Mouse (Mus musculus): ENCODE results near the gene Sprr4. TPM values are rescaled to one million over a fixed set of nuclear protein-coding genes. Genes with fewer than 3 reads are reported as not detected.

Gene Sprr4
- polyA plus RNA-seq (2012; rRNA removed) = not detected in 2 replicates

DNA sequence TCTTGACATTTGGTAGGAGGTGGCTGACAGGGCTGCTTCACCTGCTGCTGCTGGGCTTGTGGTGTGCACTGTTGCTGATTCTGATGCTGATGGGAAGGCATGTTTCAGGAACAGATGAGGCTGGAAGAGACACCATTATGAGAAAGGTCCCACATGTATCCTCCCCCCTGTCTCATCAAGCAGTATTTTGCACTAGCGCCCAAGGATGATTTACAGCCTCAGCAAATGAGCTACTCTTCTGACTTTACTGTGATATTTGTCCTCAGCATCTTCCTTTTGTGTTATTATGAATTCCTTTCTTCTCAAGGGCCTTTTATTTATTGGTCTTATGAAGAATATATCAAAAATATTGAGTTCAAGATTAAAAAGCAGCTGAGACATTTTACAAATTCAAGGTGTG is at the start of gene Sprr4:
Sprr4 (minus strand) TSS at position 101 of the 400 bp plus-strand sequence.

DNA sequence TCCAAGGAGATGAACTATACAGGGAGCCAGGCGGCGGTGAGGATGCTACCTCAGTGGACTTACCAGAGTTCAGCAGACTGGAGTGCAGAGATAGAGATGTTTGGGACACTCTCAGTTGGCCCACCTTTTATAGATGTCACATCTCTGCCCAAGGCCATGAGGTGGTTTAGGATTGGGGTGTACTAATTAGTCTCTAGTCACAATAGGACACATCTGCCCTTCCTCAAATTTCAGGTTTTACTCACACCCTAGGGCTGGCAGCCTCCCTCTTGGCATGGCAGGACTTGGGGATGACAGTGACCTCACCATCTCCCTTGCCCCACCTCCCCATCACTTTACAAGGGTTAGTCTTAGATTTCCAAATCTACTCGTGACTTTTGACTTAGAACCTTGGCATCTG is 34.1 kb upstream of the Sprr4 start, which contains the start of gene 2310046K23Rik:
2310046K23Rik (minus strand) TSS at position 101 of the 400 bp plus-strand sequence.

DNA sequence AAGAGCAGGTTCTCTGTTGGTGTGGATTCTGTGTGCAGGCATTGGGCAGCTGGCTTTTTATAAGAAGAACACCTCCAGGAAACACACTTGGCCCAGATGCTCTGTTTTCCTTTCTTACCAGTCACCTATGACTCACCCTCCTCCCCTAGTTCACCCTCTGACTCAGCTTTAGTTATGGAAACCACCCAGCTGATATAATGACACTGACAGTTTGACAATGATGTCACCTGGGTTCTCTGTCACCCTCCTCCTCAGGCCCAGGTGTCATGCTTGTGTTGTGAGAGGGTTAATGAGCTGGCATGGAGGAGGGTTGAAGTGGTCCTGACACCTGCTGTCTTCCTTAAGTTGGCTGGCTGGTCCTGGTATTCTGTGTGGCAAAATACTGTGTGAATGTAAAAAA is 14.4 kb downstream of the Sprr4 start, which contains the start of gene Sprr1a:
Sprr1a (minus strand) TSS at position 33 of the 400 bp plus-strand sequence.

DNA sequence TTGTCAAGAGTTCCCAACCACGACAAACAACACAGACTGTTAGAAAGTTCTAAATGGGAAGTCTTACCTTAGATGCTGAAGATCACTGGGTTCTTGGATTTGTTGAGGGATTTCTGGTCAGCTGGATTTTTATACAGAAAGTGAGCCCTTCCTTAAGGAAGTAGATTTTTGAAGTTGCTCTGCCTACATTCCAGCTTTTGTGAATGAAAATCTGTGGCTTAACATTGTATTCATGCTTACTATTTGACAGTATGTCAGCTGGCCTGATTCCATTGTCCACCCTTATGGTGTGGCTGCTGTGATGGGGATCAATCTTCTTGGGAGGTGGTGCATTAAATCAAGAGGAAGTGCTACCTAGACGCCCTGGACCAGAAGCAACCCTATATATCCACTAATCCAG is 41.7 kb downstream of the Sprr4 start, which contains the start of gene Sprr3:
Sprr3 (minus strand) TSS at position 101 of the 400 bp plus-strand sequence.

Other genes with a start within 250 kb of the Sprr4 start
- gene Sprr2a3, start 215.1 kb downstream of the Sprr4 start, polyA plus RNA-seq (2012; rRNA removed) = 0.02 and 0.31 TPM in 2 replicates
- gene Sprr2b, start 183.9 kb downstream of the Sprr4 start, polyA plus RNA-seq (2012; rRNA removed) = not detected in 2 replicates
- gene Sprr2d, start 161.4 kb downstream of the Sprr4 start, polyA plus RNA-seq (2012; rRNA removed) = not detected in 2 replicates
- not detected in 2 replicates for gene Sprr2e, start 148.3 kb downstream of the Sprr4 start, polyA plus RNA-seq (2012; rRNA removed)
- not detected in 2 replicates for gene Sprr2f, start 135.3 kb downstream of the Sprr4 start, polyA plus RNA-seq (2012; rRNA removed)
- gene Sprr2h, start 114.8 kb downstream of the Sprr4 start, polyA plus RNA-seq (2012; rRNA removed) = not detected in 2 replicates
- gene Sprr2i, start 92.5 kb downstream of the Sprr4 start, polyA plus RNA-seq (2012; rRNA removed) = not detected in 2 replicates
- not detected in 2 replicates for gene Sprr2j-ps, start 82.4 kb downstream of the Sprr4 start, polyA plus RNA-seq (2012; rRNA removed)
- 4.8 and 5.0 TPM in 2 replicates for gene Gm9774, start 71.1 kb downstream of the Sprr4 start, polyA plus RNA-seq (2012; rRNA removed)
- not detected in 2 replicates for gene Sprr2k, start 67.9 kb downstream of the Sprr4 start, polyA plus RNA-seq (2012; rRNA removed)
- gene Sprr1b, start 61.7 kb downstream of the Sprr4 start, polyA plus RNA-seq (2012; rRNA removed) = not detected in 2 replicates
- gene Sprr3, start 41.8 kb downstream of the Sprr4 start, polyA plus RNA-seq (2012; rRNA removed) = not detected in 2 replicates
- gene Sprr1a, start 14.6 kb downstream of the Sprr4 start, polyA plus RNA-seq (2012; rRNA removed) = 0.40 TPM in 1 of 2 replicates, not detected in the other
- gene 2310046K23Rik, start 34.0 kb upstream of the Sprr4 start, polyA plus RNA-seq (2012; rRNA removed) = not detected in 2 replicates
- gene Ivl, start 73.2 kb upstream of the Sprr4 start, polyA plus RNA-seq (2012; rRNA removed) = 0.05 TPM in 1 of 2 replicates, not detected in the other
- not detected in 2 replicates for gene Smcp, start 88.5 kb upstream of the Sprr4 start, polyA plus RNA-seq (2012; rRNA removed)
- gene 2210017I01Rik, start 107.0 kb upstream of the Sprr4 start, polyA plus RNA-seq (2012; rRNA removed) = not detected in 2 replicates
- not detected in 2 replicates for gene Lce6a, start 121.2 kb upstream of the Sprr4 start, polyA plus RNA-seq (2012; rRNA removed)
- not detected in 2 replicates for gene Lce1a1, start 147.8 kb upstream of the Sprr4 start, polyA plus RNA-seq (2012; rRNA removed)
- gene Lce1b, start 156.4 kb upstream of the Sprr4 start, polyA plus RNA-seq (2012; rRNA removed) = not detected in 2 replicates
- not detected in 2 replicates for gene Lce1a2, start 169.8 kb upstream of the Sprr4 start, polyA plus RNA-seq (2012; rRNA removed)
- not detected in 2 replicates for gene Lce1c, start 178.8 kb upstream of the Sprr4 start, polyA plus RNA-seq (2012; rRNA removed)
- gene Lce1d, start 186.7 kb upstream of the Sprr4 start, polyA plus RNA-seq (2012; rRNA removed) = not detected in 2 replicates
- not detected in 2 replicates for gene Lce1e, start 208.6 kb upstream of the Sprr4 start, polyA plus RNA-seq (2012; rRNA removed)
- gene Lce1f, start 219.9 kb upstream of the Sprr4 start, polyA plus RNA-seq (2012; rRNA removed) = not detected in 2 replicates
- not detected in 2 replicates for gene Gm38119, start 238.6 kb upstream of the Sprr4 start, polyA plus RNA-seq (2012; rRNA removed)

All from central nervous system, embryonic 14 days (tissue).